ENCODE assay signal across 8 mouse cellular contexts in genomic region chr12:24572421-24573274, GRCm38 (mm10). TPM values are rescaled to one million over a fixed set of nuclear protein-coding genes. Genes with fewer than 3 reads are reported as not detected.
DNase-seq lines count a peak whose midpoint lies in the region; ATAC-seq and TF ChIP-seq lines count a peak whose summit lies in the region.

No protein-coding gene starts in this region.

- 3% methylated on average over 46 of the region's 48 CpGs for WGBS in heart, embryonic 14.5 days
- 7% methylated on average over 33 of the region's 48 CpGs for WGBS in forebrain, embryonic 10.5 days
- WGBS in limb, embryonic 13.5 days: 6% methylated on average over 48 of the region's 48 CpGs
- 3% methylated on average over 48 of the region's 48 CpGs for WGBS in small intestine, adult 2 months

- peak overlapping the region; percentile 75 for H3K9ac ChIP-seq in heart, embryonic 14.5 days (ENCODE audit: low read length)
- H3K9ac ChIP-seq in ES-Bruce4 (ENCODE audit: low read depth, poor library complexity, severe bottlenecking): peak overlapping the region; percentile 95
- peak overlapping the region; percentile 58 for H3K9ac ChIP-seq in limb, embryonic 13.5 days

- TF ChIP-seq EP300 in ES-Bruce4 (IDR thresholded peaks at IDR 0.05; ENCODE audit: insufficient read depth, low read depth, low read length): no peak

- TF ChIP-seq CTCF in ES-Bruce4 (IDR thresholded peaks at IDR 0.05; ENCODE audit: low read depth, low read length): no peak
- TF ChIP-seq CTCF in small intestine, adult 2 months (IDR thresholded peaks at IDR 0.05; ENCODE audit: extremely low read depth, insufficient read length, insufficient replicate concordance, low read depth, low read length): no peak

- DNase-seq in heart, adult 11 months: no peak
- no peak for DNase-seq in forebrain, embryonic 10.5 days (ENCODE audit: extremely low spot score, low spot score)
- no peak for DNase-seq in adrenal gland, postnatal 4 days (ENCODE audit: low spot score in 2 of 2)
- no peak for DNase-seq in urinary bladder, postnatal 10 days (ENCODE audit: low spot score)

- peak overlapping the region in 1 of 2 experiments; percentile 53; a peak in 2 of 4 replicates for H3K27ac ChIP-seq in heart, embryonic 14.5 days (replicated peaks in 1 of 2; ENCODE audit: control insufficient read depth in 1 of 2, insufficient read depth in 1 of 2, low read depth in 2 of 2, low read length in 2 of 2)
- no peak overlapping the region for H3K27ac ChIP-seq in ES-Bruce4 (ENCODE audit: insufficient read depth, low read length)
- peak overlapping the region; percentile 66 for H3K27ac ChIP-seq in forebrain, embryonic 10.5 days
- no peak overlapping the region for H3K27ac ChIP-seq in limb, embryonic 13.5 days
- no peak overlapping the region for H3K27ac ChIP-seq in small intestine, adult 2 months (ENCODE audit: insufficient read depth, low read depth, low read length)

- H3K4me2 ChIP-seq in heart, embryonic 14.5 days (ENCODE audit: low read length): peak overlapping the region; percentile 82
- H3K4me2 ChIP-seq in limb, embryonic 13.5 days (replicated peaks): peak overlapping the region; percentile 80

- no peaks in the 10 kb centered on the region for H3K27me3 ChIP-seq in heart, embryonic 14.5 days (ENCODE audit: control insufficient read depth, insufficient read depth, low read length)
- H3K27me3 ChIP-seq in ES-Bruce4 (ENCODE audit: control insufficient read depth, insufficient read depth, low read length, poor library complexity, severe bottlenecking): 0 out of 2 replicates have a peak, but pooled peaks cover 2% of the 10 kb centered on the region
- peaks cover 63% of the 10 kb centered on the region for H3K27me3 ChIP-seq in forebrain, embryonic 10.5 days (ENCODE audit: poor library complexity, severe bottlenecking)
- peaks cover 46% of the 10 kb centered on the region for H3K27me3 ChIP-seq in limb, embryonic 13.5 days
- H3K27me3 ChIP-seq in small intestine, adult 2 months (ENCODE audit: control insufficient read depth, insufficient read depth, low read length): peaks cover 4% of the 10 kb centered on the region; the same call in 1 of the 2 replicates

- peak; percentile 49 for ATAC-seq in heart, embryonic 14.5 days (ENCODE audit: insufficient number of reproducible peaks, insufficient read depth, low FRiP score, low read depth)
- peak; percentile 42 for ATAC-seq in limb, embryonic 13.5 days (ENCODE audit: low FRiP score, low read depth)

- peak overlapping the region; percentile 82 for H3K4me3 ChIP-seq in heart, embryonic 14.5 days (ENCODE audit: control insufficient read depth in 1 of 2, insufficient read depth in 1 of 2, low read depth in 1 of 2, low read length in 2 of 2)
- peak overlapping the region; percentile 87 for H3K4me3 ChIP-seq in ES-Bruce4 (ENCODE audit: low read depth, low read length)
- peak overlapping the region; percentile 69 for H3K4me3 ChIP-seq in forebrain, embryonic 10.5 days
- peak overlapping the region; percentile 62 for H3K4me3 ChIP-seq in limb, embryonic 13.5 days
- H3K4me3 ChIP-seq in small intestine, adult 2 months (ENCODE audit: low read depth, low read length): peak overlapping the region; percentile 69

- H3K9me3 ChIP-seq in heart, embryonic 14.5 days (ENCODE audit: control insufficient read depth, low read length): no peaks in the 10 kb centered on the region
- H3K9me3 ChIP-seq in ES-Bruce4 (replicated peaks; ENCODE audit: control insufficient read depth, insufficient read depth, low read length, poor library complexity, severe bottlenecking): no peaks in the 10 kb centered on the region
- H3K9me3 ChIP-seq in forebrain, embryonic 10.5 days: no peaks in the 10 kb centered on the region
- no peaks in the 10 kb centered on the region for H3K9me3 ChIP-seq in limb, embryonic 13.5 days

- peaks cover 6 to 12% of the 10 kb centered on the region in 2 experiments; a peak in 3 of 4 replicates for H3K4me1 ChIP-seq in heart, embryonic 14.5 days (ENCODE audit: control insufficient read depth in 2 of 2, insufficient read depth in 2 of 2, low read length in 2 of 2)
- peaks cover 3% of the 10 kb centered on the region for H3K4me1 ChIP-seq in ES-Bruce4 (ENCODE audit: control insufficient read depth, insufficient read depth, low read length)
- H3K4me1 ChIP-seq in forebrain, embryonic 10.5 days: peaks cover 12% of the 10 kb centered on the region
- peaks cover 40% of the 10 kb centered on the region for H3K4me1 ChIP-seq in limb, embryonic 13.5 days
- H3K4me1 ChIP-seq in small intestine, adult 2 months (ENCODE audit: control insufficient read depth, insufficient read depth, insufficient read length, low read length): no peaks in the 10 kb centered on the region

- H3K36me3 ChIP-seq in heart, embryonic 14.5 days (ENCODE audit: control insufficient read depth, insufficient read depth, low read length): peaks cover 10% of the 10 kb centered on the region; the same call in 1 of the 2 replicates
- no peaks in the 10 kb centered on the region for H3K36me3 ChIP-seq in ES-Bruce4 (ENCODE audit: control insufficient read depth, insufficient read depth, low read length, poor library complexity, severe bottlenecking)
- H3K36me3 ChIP-seq in forebrain, embryonic 10.5 days (replicated peaks): no peaks in the 10 kb centered on the region
- H3K36me3 ChIP-seq in limb, embryonic 13.5 days: no peaks in the 10 kb centered on the region
- H3K36me3 ChIP-seq in small intestine, adult 2 months (ENCODE audit: control insufficient read depth, insufficient read depth, low read length): no peaks in the 10 kb centered on the region

- no peak for TF ChIP-seq POLR2A in ES-Bruce4 (IDR thresholded peaks at IDR 0.05; ENCODE audit: insufficient read depth, low read length)
- TF ChIP-seq POLR2A in small intestine, adult 2 months (IDR thresholded peaks at IDR 0.05; ENCODE audit: low read depth, low read length): no peak

RNA-seq across cellular contexts. Expression of gene Grhl1, which starts 0.6 kb away (rescaled TPM):
- 2.2 and 2.4 TPM in 2 replicates for polyA plus RNA-seq in heart, embryonic 14.5 days (2014; fragmentation: Nextera tagmentation; extraction: Ambion mirVana)
- polyA plus RNA-seq in ES-Bruce4 (2011; ENCODE audit: insufficient read depth, insufficient read length, low read depth, missing spikeins): 9.4 and 11.0 TPM in 2 replicates
- 0.31 and 0.40 TPM in 2 replicates for polyA plus RNA-seq in forebrain, embryonic 10.5 days (2016; fragmentation: Nextera tagmentation; extraction: Ambion mirVana)
- polyA plus RNA-seq in limb, embryonic 13.5 days (2015; fragmentation: Nextera tagmentation; extraction: Ambion mirVana): 4.1 and 4.4 TPM in 2 replicates
- 0.33 and 0.51 TPM in 2 replicates for polyA plus RNA-seq in small intestine, adult 2 months (2012; rRNA removed)
- total RNA-seq in adrenal gland, postnatal 4 days (2021): 1 to 10 TPM in 1 of 2 experiments, under 1 TPM in 1; 0.90 to 1.4 TPM
